Mouse (Mus musculus): ENCODE measurements at regions not wholly inside any gene's neighbourhood (a gene's known extent, or its start where the extent isn't known, plus 50 kb on each side); places are given as distances from the start of the nearest gene placed in this dataset.
A peak's percentile ranks its signal among the peaks of the same experiment; 100 is the strongest.

GRCm38 (mm10) chrX:121533360-121533759 lies 863.8 kb downstream of the Nap1l3 start:
- Histone ChIP-seq H3K4me3 (ENCODE audit: insufficient read depth, low read depth, low read length) (no peak overlapping the region), H3K27ac (ENCODE audit: insufficient read depth, low read depth, low read length) (no peak overlapping the region), H3K36me3 (ENCODE audit: control insufficient read depth, insufficient read depth, low read length) (no peaks in the 10 kb centered on the region), H3K4me1 (ENCODE audit: control insufficient read depth, insufficient read depth, low read length) (no peaks in the 10 kb centered on the region), H3K27me3 (replicated peaks; ENCODE audit: control insufficient read depth, insufficient read depth, low read length) (no peaks in the 10 kb centered on the region)
- no peak for DNase-seq
- no peak for TF ChIP-seq POLR2A (IDR thresholded peaks at IDR 0.05; ENCODE audit: low read depth, low read length)
- TF ChIP-seq CTCF (conservative IDR thresholded peaks at IDR 0.05; ENCODE audit: insufficient read depth, insufficient read length, low read depth, low read length) = no peak
- WGBS = 96% methylated on average over 2 of the region's 2 CpGs

GRCm38 (mm10) chrX:121519830-121520229 lies 877.4 kb downstream of the Nap1l3 start:
- H3K27ac ChIP-seq (ENCODE audit: insufficient read depth, low read depth, low read length) = no peak overlapping the region
- no peak for DNase-seq
- no peak overlapping the region for H3K4me3 ChIP-seq (ENCODE audit: insufficient read depth, low read depth, low read length)
- TF ChIP-seq CTCF (conservative IDR thresholded peaks at IDR 0.05; ENCODE audit: insufficient read depth, insufficient read length, low read depth, low read length) (no peak), POLR2A (IDR thresholded peaks at IDR 0.05; ENCODE audit: low read depth, low read length) (no peak)
- no peaks in the 10 kb centered on the region for H3K36me3 ChIP-seq (ENCODE audit: control insufficient read depth, insufficient read depth, low read length)
- H3K27me3 ChIP-seq (replicated peaks; ENCODE audit: control insufficient read depth, insufficient read depth, low read length) = no peaks in the 10 kb centered on the region
- no peaks in the 10 kb centered on the region for H3K4me1 ChIP-seq (ENCODE audit: control insufficient read depth, insufficient read depth, low read length)

GRCm38 (mm10) chrX:121497727-121498126 lies 899.5 kb downstream of the Nap1l3 start:
- Histone ChIP-seq H3K27me3 (replicated peaks; ENCODE audit: control insufficient read depth, insufficient read depth, low read length) (no peaks in the 10 kb centered on the region), H3K4me3 (ENCODE audit: insufficient read depth, low read depth, low read length) (no peak overlapping the region), H3K4me1 (ENCODE audit: control insufficient read depth, insufficient read depth, low read length) (no peaks in the 10 kb centered on the region), H3K36me3 (ENCODE audit: control insufficient read depth, insufficient read depth, low read length) (no peaks in the 10 kb centered on the region), H3K27ac (ENCODE audit: insufficient read depth, low read depth, low read length) (no peak overlapping the region)
- TF ChIP-seq POLR2A (IDR thresholded peaks at IDR 0.05; ENCODE audit: low read depth, low read length) (no peak), CTCF (conservative IDR thresholded peaks at IDR 0.05; ENCODE audit: insufficient read depth, insufficient read length, low read depth, low read length) (no peak)
- WGBS = 20% methylated on average over 2 of the region's 2 CpGs
- peak; percentile 0 for DNase-seq

- Histone ChIP-seq H3K4me3 (ENCODE audit: insufficient read depth, low read depth, low read length) (no peak overlapping the region), H3K27ac (ENCODE audit: insufficient read depth, low read depth, low read length) (no peak overlapping the region), H3K27me3 (replicated peaks; ENCODE audit: control insufficient read depth, insufficient read depth, low read length) (no peaks in the 10 kb centered on the region), H3K4me1 (ENCODE audit: control insufficient read depth, insufficient read depth, low read length) (no peaks in the 10 kb centered on the region), H3K36me3 (ENCODE audit: control insufficient read depth, insufficient read depth, low read length) (no peaks in the 10 kb centered on the region)
- TF ChIP-seq POLR2A (IDR thresholded peaks at IDR 0.05; ENCODE audit: low read depth, low read length) = no peak
- no peak for TF ChIP-seq CTCF (conservative IDR thresholded peaks at IDR 0.05; ENCODE audit: insufficient read depth, insufficient read length, low read depth, low read length)
- no peak for DNase-seq
Measured at GRCm38 (mm10) chrX:121497219-121497618, 900.0 kb downstream of the Nap1l3 start.

- H3K4me1 ChIP-seq (ENCODE audit: control insufficient read depth, insufficient read depth, low read length) = no peaks in the 10 kb centered on the region
- TF ChIP-seq CTCF (conservative IDR thresholded peaks at IDR 0.05; ENCODE audit: insufficient read depth, insufficient read length, low read depth, low read length) (no peak), POLR2A (IDR thresholded peaks at IDR 0.05; ENCODE audit: low read depth, low read length) (no peak)
- no peak overlapping the region for H3K27ac ChIP-seq (ENCODE audit: insufficient read depth, low read depth, low read length)
- no peak overlapping the region for H3K4me3 ChIP-seq (ENCODE audit: insufficient read depth, low read depth, low read length)
- 3% methylated on average over 4 of the region's 4 CpGs for WGBS
- no peaks in the 10 kb centered on the region for H3K36me3 ChIP-seq (ENCODE audit: control insufficient read depth, insufficient read depth, low read length)
- no peak for DNase-seq
- H3K27me3 ChIP-seq (replicated peaks; ENCODE audit: control insufficient read depth, insufficient read depth, low read length) = no peaks in the 10 kb centered on the region
Measured at GRCm38 (mm10) chrX:121479402-121479989, 917.7 kb downstream of the Nap1l3 start.

GRCm38 (mm10) chrX:121429078-121429477 lies 968.1 kb downstream of the Nap1l3 start:
- Histone ChIP-seq H3K4me1 (ENCODE audit: control insufficient read depth, insufficient read depth, low read length) (no peaks in the 10 kb centered on the region), H3K36me3 (ENCODE audit: control insufficient read depth, insufficient read depth, low read length) (no peaks in the 10 kb centered on the region), H3K27me3 (replicated peaks; ENCODE audit: control insufficient read depth, insufficient read depth, low read length) (no peaks in the 10 kb centered on the region), H3K27ac (ENCODE audit: insufficient read depth, low read depth, low read length) (no peak overlapping the region), H3K4me3 (ENCODE audit: insufficient read depth, low read depth, low read length) (no peak overlapping the region)
- no peak for DNase-seq
- TF ChIP-seq POLR2A (IDR thresholded peaks at IDR 0.05; ENCODE audit: low read depth, low read length) (no peak), CTCF (conservative IDR thresholded peaks at IDR 0.05; ENCODE audit: insufficient read depth, insufficient read length, low read depth, low read length) (no peak)
- 74% methylated on average over 6 of the region's 6 CpGs for WGBS
